Mouse (Mus musculus) neural tube, embryonic 10.5 days (tissue): Measurements from ENCODE around the gene Il19.

Source experiments
- DNase-seq: peaks from one replicate; pipeline ENCODE4 v3.0.0-alpha.2; 2017; ENCODE audit warnings: low spot score; ENCODE audit errors: extremely low spot score

Gene Il19

DNA sequence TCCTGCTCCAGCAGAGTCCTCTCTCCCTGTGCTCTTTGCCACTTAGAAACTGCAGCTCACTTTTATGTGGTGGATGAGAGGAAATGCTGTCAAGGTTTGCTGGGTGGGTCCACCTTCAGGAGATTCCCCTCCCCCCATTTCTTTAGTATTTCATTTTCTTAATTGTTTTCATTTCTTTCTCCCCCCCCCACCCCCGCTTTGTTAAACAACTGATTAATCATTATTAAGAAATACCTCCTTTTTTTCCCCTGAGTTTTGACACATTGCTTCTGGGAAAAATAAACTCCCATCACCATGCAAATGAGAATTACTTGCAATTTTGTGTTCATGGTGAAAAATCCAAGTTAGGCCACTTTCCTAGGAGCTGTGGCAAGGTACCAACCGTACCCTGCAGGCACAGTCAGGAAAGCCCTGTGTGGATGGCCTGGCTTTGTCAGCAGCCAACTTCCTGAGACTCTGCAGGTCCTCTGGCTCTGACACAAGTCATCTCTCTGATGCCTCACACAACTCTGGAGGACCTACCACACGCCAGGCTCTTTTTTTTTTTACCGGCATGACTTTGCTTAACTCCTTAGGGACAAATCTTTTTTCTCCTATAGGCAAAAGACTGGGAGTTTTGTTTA lies at the start of gene Il19:
Gene Il19, minus strand, starts transcription at position 51 of the 623 bp plus-strand sequence.
- DNase-seq = no peak

DNA sequence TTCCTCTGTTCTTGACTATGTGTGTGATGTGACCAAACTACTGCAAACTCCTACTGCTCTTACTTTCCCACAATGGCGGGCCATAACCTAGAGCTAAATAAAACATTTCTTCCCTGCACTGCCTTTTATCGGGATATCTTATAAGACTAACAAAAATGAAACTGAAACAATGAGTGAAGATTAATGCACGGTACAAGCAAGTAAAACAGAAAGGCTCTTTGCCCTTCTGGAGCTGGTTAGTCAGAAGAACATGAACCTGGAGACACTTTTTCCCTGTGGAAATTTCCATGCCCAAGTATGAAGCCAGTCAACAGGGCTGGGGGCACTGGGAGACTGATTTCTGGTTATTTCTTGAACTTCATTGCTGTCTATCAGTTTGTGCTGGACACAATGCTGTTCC lies 49.4 kb upstream of the Il19 start:
- no peak for DNase-seq

DNA sequence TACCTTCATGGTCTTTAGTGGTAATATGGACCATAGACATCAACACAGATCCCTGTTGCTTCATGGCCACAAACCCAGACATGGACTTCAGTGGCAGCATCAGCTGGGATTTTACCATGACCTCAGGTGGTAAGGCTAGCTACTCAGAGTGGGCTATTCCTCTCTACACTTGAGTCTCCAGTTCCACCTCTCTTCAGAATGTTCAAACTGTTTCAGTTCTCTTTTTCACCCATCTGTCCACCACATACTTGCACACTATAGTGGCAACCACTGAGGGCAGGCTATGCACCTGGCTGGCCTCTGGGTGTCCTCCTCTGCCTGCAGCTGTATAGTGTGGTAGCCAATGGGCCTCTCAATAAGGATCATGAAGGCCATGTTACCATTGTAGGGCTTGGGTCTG lies 47.5 kb upstream of the Il19 start:
- DNase-seq = no peak

DNA sequence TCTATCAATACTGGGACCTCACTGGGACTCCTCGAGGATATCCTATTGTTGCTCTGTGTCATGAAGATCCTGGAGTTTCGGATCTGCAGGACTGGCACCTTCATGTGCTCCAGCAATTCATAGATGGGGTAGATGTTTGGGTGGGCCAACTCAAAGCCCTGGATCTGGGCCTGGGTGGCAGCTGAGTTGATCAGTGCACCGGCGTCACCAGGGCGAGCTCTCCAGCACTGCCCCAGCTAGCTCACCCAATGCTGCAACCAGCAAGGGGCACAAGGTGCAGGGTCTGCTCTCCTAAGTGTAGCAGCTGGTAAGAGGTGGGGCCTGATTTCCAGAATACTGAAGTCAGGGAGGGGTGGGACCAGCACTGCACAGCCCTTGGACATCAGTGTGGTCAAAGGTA lies 47.1 kb upstream of the Il19 start:
- DNase-seq = no peak

DNA sequence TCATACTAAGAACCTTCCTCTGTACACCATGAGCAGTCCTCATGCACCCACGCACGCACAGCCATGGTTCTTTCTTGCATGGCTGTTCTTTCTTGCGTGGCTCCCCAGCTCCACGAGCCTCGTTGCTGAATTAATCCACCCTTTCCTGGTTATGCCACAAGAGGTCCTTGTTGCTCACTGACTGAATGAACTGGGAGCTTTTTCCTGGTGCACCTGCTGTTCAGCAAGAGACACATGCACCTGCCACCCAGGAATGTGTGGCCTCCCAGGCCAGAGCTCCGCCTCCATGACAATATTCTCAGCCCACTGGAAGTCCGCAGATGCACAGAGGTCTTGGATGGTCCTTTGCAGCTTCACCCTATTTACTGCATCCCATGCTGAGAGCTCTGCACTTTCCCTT lies 44.5 kb upstream of the Il19 start:
- no peak for DNase-seq

DNA sequence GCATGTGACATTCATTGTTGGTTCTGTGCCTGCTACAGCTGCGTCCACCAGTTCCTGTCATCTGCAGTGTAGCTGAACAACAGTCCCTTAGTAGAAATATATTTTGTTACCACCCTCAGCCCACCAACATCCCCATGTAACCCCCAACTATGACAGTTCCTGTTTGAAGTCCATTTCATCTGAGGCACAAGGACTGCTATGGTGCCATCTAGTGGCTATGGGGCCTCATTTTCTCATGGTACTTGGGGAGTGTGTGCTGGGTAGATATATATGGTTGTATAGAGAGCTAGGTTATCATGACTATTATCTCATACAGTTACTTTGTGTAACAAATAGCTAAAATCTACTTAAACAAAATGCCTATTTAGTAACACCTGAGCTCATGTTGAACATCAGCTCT lies 39.5 kb upstream of the Il19 start:
- DNase-seq = peak; percentile 45

DNA sequence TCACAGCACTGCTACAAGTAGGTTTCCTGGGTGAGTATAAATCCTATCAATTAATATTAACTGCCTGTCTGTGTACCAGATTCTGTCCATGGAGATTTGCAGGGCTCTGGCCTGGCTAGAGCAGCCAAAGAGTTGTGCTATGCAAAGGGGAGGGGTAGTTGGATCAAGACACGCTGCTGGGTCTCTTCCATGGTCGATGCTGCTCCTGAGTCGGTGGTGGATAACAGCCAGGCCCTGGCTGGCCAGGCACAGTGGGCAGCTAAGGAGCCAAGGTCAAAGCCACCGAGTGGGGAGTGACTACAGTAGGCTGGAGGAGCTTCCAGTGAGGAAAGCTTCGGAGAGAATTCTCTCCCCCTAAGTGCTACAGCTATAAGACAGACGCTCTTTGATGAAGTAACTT lies 24.0 kb upstream of the Il19 start:
- no peak for DNase-seq

DNA sequence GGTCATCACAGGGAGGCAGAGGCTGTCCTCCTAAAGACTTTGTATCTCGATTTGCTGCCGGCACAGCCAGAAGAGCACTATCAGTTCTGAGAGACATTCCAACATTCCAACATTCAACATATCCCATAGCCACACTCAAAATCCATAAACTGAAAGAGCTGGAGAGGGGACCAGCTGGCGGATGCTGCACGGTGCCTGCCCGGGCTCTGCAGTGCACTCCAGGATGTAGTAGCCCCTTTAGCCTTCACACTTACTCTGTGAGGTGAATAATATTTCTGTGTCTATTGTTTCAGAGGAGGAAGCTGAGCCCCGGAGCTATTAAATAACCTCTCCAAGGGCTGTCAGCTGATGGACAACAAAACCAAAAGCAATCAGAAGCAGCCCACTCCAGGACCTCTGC lies 7.0 kb upstream of the Il19 start:
- no peak for DNase-seq

DNA sequence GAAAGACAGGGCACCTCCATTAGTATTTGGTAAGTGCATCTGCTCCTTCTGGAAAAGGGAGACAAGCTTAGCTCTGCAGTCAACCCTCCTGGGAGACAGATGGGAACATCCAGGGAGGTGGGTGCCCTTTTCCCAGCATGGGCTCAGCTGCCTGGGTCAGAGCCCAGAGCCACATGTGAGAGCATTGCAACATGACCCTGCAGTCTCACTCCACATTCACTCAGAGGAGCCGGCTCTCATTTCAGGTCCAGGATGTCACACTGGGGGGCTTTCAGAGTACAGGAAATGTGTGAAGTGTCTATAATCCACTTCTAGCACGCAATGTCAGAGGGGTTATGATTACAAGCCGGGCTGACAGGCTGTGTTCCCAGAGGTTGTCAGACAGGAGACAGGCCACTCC lies 1.9 kb upstream of the Il19 start:
- peak; percentile 17 for DNase-seq

DNA sequence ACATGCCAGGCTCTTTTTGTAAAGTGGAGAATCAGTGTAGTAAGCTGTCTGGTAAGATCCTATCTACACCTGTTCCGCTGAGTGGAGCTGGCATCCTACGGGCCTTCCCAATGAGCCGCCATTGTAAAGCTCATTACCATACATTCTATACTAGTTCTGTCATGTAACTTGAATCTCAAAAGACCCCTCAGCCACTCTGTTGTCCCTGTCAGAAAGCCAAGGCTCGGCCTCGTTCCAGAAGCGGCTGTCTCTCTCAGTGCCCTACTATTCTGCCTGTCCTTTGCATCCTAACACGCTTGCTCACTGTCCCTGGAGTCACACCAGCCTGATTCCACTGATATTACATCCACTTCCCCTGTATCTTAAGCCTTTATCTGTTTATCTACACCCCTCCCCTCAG lies 1.7 kb downstream of the Il19 start:
- DNase-seq = no peak

DNA sequence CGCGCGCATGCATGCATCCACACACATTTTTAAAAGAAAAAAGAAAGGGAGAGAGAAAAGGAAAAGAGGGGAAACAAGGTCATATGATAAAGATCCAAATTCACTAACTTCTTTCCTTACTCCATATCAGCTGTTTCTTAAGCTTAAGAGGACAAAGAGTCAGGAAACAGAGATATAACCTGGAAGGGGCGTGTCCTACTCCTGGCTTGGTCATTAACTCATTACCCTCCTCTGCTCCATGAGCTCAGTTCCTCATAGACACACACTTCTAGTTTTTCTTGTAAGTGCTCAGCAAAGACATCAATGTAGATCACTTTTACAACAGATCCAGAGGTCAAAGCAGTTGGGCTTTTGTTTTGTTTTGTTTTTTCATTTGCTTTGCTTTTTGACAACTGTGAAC lies 2.7 kb downstream of the Il19 start:
- no peak for DNase-seq

DNA sequence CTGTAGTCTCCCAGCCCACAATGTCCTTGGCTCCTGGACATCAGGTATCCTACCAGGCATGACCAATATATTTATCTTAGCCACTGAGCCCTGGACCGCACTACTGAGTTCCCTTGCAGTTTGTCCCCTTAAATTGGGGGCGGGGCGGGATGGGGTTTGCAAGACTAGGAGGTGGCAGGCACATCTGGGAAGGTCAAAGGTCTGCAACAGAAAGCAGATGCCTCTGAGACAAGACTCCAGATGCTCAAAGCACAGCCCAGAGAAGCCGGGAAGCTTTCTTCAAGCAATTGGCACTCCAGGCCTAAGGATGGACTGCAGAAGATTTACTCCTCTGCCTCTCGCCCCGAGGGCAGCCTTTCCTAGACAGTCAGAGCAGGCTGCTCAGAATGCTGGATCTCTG lies 3.6 kb downstream of the Il19 start:
- peak; percentile 71 for DNase-seq

DNA sequence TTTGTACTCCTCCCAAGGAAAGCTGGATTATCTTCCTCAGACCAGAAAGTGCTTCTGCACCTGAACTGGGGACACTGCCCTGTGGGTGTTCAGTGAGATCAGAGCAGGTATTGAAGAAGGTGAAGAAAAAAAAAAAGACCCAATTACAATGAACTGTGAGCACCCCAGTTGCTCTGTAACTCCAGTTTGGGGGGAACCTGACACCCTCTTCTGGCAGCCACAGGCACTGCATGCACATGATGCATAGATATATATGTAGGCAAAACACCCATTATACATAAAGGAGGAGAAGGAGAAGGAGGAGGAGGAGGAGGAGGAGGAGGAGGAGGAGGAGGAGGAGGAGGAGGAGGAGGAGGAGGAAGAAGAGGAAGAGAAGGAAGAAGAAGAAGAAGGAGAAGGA lies 13.4 kb downstream of the Il19 start:
- DNase-seq = no peak

DNA sequence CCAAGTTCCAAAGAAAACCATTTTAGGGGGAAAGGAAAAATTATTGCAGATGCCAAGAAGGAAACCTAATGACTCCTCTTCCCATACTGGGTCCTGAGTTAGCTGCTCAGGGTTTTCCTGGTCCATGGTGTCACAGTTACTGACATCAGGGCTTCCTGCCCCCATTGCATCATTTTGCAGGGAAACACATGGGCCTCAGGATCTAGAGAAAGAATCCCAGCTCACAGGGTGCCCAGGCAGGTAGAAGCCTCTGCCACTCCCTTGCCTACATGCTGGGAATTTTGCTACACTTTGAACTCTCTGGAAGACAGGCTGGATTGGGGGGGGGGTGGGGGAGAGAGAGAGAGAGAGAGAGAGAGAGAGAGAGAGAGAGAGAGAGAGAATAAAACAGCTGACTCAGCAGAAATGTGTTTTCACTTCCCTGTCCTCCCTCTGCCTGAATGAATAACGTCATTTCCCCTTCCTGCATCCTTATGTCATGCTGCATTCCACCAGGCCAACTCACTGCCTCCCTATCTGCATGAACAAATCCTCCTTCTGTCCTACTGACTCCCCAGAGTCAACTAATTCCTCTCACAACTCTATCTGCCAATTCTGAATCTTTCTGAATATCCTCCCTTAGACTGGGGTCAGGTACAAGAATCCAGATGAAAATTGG lies 21.5 kb downstream of the Il19 start:
- DNase-seq = no peak

DNA sequence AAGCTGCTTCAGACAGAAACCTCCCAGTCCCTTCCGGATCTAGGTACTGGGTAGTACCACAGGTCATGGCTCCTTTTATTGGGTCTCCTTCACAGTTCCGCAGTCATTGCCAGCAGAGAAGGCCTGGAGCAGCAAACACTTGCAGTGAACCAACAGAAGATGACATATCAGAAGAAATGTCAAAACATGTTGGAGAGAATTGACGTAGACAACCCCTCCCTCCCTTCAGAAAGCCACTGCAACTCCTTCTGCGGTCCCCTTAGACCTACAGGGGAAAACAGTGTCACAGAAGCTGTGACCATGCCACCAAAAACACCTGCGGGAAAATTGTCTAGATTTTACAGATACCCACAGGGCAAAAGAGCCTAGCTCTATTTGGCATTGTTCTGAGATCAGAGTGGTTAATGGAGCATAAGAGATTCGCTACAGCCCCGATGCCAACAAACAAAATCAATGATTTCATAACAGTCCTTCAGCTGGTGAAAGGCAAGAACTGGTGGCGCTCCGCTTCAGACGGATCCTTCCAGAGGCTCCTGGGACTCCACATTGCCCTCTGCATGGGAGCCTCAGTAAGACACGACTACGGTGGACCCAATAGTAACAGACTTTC lies 28.4 kb downstream of the Il19 start, which contains the start of gene Il20:
Gene Il20, minus strand, starts transcription at position 51 of the 610 bp plus-strand sequence.
- no peak for DNase-seq

DNA sequence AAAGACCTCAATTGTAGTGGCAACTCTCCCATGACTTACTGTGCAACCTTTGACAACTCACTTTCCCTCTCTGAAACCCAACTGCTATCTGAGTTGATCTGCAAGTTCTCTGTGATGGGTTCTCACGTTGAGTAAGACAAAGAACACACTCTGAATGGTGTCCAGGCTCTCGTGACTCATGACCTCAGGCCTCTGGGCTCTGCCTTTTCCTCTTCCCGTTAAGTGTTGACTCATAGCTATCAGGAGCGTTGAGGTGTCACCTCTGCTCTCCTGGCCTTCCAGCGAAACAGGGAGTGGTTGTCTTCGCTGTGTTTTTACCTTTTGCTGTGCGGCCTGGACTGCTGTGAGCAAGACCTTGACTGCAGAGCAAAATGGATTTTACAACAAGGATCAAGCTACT lies 37.4 kb downstream of the Il19 start:
- no peak for DNase-seq

DNA sequence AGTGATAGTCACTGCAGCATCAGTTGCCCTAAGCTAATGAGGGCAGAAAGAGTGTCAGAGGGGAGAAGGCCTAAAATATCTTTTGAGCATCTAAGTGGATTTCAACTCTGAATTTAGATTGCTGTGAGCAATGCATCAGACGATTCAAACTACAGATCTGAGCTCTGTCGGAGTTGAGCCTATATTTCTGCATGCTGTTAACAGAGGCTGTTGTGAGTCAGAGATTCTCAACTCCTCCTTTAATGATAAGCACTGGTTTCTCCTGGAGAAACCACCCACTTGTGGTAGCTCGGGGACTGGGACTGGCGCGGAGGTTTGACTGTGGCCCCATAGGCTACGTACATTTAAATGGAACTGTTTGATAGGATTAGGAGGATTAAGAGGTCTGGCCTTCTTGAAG lies 45.4 kb downstream of the Il19 start:
- no peak for DNase-seq

DNA sequence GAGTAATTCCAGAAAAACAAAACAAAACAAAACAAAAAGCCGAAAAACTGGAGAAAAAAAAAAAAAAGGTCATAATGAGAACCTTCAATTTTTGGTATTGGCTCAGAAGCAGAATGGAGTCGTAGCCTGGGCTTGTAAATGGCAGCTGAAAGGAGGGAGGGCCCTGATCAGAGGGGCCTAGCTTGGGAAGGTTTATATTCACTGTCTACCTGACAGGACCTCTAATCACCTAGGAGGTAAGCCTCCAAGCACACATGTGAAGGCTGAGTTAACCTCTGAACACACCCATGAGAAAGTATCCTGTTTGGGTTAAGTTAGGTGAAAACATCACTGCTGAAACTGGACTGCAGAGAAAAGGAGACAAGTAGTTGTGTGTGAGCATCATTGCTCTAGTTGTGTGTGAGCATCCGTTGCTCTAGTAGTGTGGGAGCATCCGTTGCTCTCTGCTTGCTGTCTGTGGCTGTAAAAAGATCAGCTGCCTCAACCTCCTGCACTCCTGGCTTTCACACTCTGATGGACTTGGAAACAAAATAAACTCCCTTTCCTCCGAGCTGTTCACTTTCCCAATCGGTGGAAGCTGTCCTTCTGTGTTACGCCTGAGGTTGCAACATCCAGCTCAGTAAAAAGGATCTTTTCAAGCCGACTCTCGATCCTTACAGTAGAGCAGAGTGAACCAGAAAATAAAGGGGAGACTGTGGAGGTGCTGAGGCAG lies 46.4 kb downstream of the Il19 start:
- DNase-seq = no peak

DNA sequence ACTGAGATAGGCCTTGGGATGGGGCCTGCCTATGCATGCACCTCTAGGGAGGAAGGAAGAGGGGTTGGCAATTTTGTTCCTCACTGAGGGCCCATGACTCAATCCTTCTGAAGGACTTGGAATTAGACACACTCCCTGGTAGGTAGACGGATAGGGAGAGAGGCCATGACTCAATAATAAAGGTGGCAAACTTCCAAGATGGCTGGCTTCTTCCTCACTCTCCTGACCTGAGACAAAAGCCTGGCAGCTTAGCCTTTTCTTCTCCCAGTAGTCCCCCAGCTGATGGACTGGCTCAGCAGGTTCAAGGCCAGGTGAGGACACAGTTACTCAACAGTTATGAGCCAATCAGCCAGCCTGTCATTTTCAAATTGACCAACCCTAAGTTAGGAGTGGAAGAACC lies 47.5 kb downstream of the Il19 start:
- no peak for DNase-seq

DNA sequence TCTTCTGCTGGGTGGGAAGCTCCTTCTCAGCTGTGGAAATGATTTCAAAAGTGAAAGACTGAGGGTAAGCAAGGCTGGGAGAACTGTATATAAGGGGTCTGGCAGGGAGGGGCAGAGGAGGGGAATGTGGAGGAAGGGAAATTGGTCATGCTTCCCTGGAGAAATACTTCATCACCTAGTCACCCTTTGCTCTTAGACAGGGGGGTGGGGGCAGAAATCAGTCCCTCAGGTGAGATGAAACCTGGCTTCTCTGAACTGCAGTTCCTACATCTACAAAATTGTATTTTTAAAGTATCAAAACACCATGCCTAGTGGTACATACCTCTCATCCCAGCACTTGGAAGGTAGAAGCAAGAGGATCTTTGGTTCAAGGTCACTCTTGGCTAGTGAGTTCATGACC lies 52.6 kb downstream of the Il19 start, which contains the start of gene Il24:
Gene Il24, minus strand, starts transcription at position 101 of the 400 bp plus-strand sequence.
- DNase-seq = no peak

DNA sequence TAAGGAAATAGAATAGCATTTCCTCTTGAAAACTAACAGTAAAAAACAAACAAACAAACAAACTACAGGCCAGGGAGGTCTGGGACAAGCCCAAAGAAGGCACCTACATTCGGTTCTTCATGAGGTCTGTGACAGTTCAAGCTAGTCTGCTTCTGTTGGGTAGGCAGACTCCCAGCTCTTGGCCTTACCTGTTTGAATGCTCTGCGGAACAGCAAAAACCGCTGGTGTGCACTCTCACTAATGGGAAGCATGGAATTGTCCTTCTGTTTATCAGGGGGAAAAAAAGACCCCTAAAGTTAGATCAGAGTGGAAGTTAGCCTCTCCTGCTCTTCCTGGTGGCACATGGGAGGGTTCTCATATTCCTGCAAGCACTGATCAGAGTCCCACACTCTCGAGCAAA lies 56.8 kb downstream of the Il19 start:
- DNase-seq = no peak
